Mouse (Mus musculus): ENCODE results near the gene Rac1. TPM values are rescaled to one million over a fixed set of nuclear protein-coding genes. Genes with fewer than 3 reads are reported as not detected.
A peak's percentile ranks its signal among the peaks of the same experiment; 100 is the strongest.

Rac1 gene
- polyA plus RNA-seq, 1 experiment from 2014 or later = 422 TPM

GRCm38 (mm10) chr5:143463671-143464070 lies 64.2 kb downstream of the Rac1 start:
- Histone ChIP-seq H3K27me3 (ENCODE audit: insufficient read depth, poor library complexity, severe bottlenecking) (0 out of 2 replicates have a peak, but pooled peaks cover 6% of the 10 kb centered on the region), H3K4me1 (replicated peaks) (peaks cover 20% of the 10 kb centered on the region), H3K36me3 (peaks cover 20% of the 10 kb centered on the region), H3K27ac (peak overlapping the region; percentile 89; the same call in 1 of the 2 replicates), H3K4me3 (peak overlapping the region; percentile 79), H3K9me3 (no peaks in the 10 kb centered on the region)
- WGBS = 76% methylated on average over 11 of the region's 11 CpGs
- DNase-seq (ENCODE audit: low spot score) = no peak

Other genes with a start within 250 kb of the Rac1 start
- not detected in 2 replicates for gene Zfp853, start 234.4 kb downstream of the Rac1 start, polyA plus RNA-seq (2016; fragmentation: Nextera tagmentation; extraction: Ambion mirVana)
- gene E130309D02Rik, start 212.7 kb downstream of the Rac1 start, polyA plus RNA-seq (2016; fragmentation: Nextera tagmentation; extraction: Ambion mirVana) = 64.3 and 65.3 TPM in 2 replicates
- gene Zdhhc4, start 198.8 kb downstream of the Rac1 start, polyA plus RNA-seq (2016; fragmentation: Nextera tagmentation; extraction: Ambion mirVana) = 75.7 and 85.7 TPM in 2 replicates
- 0.07 and 0.18 TPM in 2 replicates for gene Grid2ip, start 170.7 kb downstream of the Rac1 start, polyA plus RNA-seq (2016; fragmentation: Nextera tagmentation; extraction: Ambion mirVana)
- 179 and 188 TPM in 2 replicates for gene Kdelr2, start 124.2 kb downstream of the Rac1 start, polyA plus RNA-seq (2016; fragmentation: Nextera tagmentation; extraction: Ambion mirVana)
- gene Daglb, start 63.5 kb downstream of the Rac1 start, polyA plus RNA-seq (2016; fragmentation: Nextera tagmentation; extraction: Ambion mirVana) = 15.6 and 16.7 TPM in 2 replicates
- gene Cyth3, start 94.4 kb upstream of the Rac1 start, polyA plus RNA-seq (2016; fragmentation: Nextera tagmentation; extraction: Ambion mirVana) = 33.6 and 36.4 TPM in 2 replicates
- 27.0 and 28.4 TPM in 2 replicates for gene Usp42, start 204.2 kb upstream of the Rac1 start, polyA plus RNA-seq (2016; fragmentation: Nextera tagmentation; extraction: Ambion mirVana)

Measured in hindbrain, embryonic 10.5 days (tissue).